Mouse (Mus musculus) cortical plate, adult 2 months (tissue): ENCODE results near the gene Ryk.

Experiments used
- CTCF ChIP-seq: fragments of 200-500 bp; IDR thresholded peaks from 2 replicates; pipeline ENCODE4 v1.5.1; 2011; ENCODE audit warnings: mild to moderate bottlenecking, control low read depth, low read length; ENCODE audit not compliant: insufficient read depth; ENCODE audit errors: extremely low read depth
- POLR2A ChIP-seq: fragments of 200-500 bp; IDR thresholded peaks from 2 replicates; pipeline ENCODE4 v1.6.1; 2011; ENCODE audit warnings: mild to moderate bottlenecking, low read length, control low read depth; ENCODE audit not compliant: insufficient read depth; ENCODE audit errors: extremely low read depth

DNA sequence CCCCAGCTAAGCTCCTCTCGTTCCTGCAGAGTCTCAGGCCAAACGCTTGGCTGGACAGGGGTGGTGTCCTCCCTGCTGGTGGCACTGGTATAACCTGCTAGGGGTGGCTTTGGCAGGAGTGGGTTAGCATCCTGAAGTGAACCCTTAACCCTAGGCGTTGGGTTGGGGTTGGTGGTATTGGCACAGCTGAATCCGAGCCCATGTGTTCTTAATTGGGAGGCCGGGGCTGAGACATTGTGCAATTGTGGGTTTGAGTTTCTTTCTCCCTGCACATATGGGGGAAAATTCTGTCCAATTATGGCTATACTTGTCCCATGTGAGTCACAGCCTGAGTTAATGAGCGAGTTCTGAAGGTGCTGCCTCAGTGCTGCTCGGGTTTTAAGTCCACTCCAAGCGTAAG is 7.8 kb downstream of the Ryk start:
- TF ChIP-seq CTCF = no peak
- no peak for TF ChIP-seq POLR2A
